Mouse (Mus musculus) bone marrow, adult 2 months (tissue): ENCODE data around the gene Trim58. TPM values are rescaled to one million over a fixed set of nuclear protein-coding genes. Genes with fewer than 3 reads are reported as not detected.

Experiments used
- H3K27ac ChIP-seq: fragments of 200-500 bp; 2 replicates; pipeline ENCODE4 v1.5.1; 2012; ENCODE audit warnings: low read depth, mild to moderate bottlenecking, control low read depth, inconsistent platforms, low read length; ENCODE audit not compliant: control insufficient read depth, poor library complexity, insufficient read depth
- H3K4me1 ChIP-seq: fragments of 200-500 bp; 2 replicates; pipeline ENCODE4 v1.6.1; 2011; ENCODE audit warnings: low read length; ENCODE audit not compliant: control insufficient read depth, insufficient read depth
- H3K4me3 ChIP-seq: fragments of 200-500 bp; replicated peaks from 2 replicates; pipeline ENCODE3; 2011; ENCODE audit warnings: mild to moderate bottlenecking, low read depth, low read length, control low read depth; ENCODE audit not compliant: control insufficient read depth
- CTCF ChIP-seq: fragments of 200-500 bp; IDR thresholded peaks from 2 replicates; pipeline ENCODE4 v1.5.1; 2011; ENCODE audit warnings: low read length, control low read depth; ENCODE audit not compliant: control insufficient read depth, insufficient read depth
- POLR2A ChIP-seq: fragments of 200-500 bp; IDR thresholded peaks from 2 replicates; pipeline ENCODE4 v1.6.1; 2011; ENCODE audit warnings: low read depth, mild to moderate bottlenecking, control low read depth, low read length, borderline replicate concordance; ENCODE audit not compliant: control insufficient read depth
- WGBS: fragments of 180-500 bp; shearing (Covaris S2); methylation state at CpG from one replicate; pipeline ENCODE4 v1.1.7; 2018; 5-methylcytosine and 5-hydroxymethylcytosine counted together
- polyA plus RNA-seq: library from polyadenylated mRNA; stranded (reverse); fragments of >200 nt; gene quantifications from 2 replicates; pipeline ENCODE4 v1.2.4, GENCODE M21; 2011; ENCODE audit warnings: low replicate concordance; ENCODE audit not compliant: missing spikeins, insufficient read depth, insufficient read length

Gene Trim58
- polyA plus RNA-seq, 1 experiment: 27.5 TPM

GRCm38 (mm10) chr11:58607030-58607429 lies 33.2 kb upstream of the Trim58 start:
- no peaks in the 10 kb centered on the region for H3K4me1 ChIP-seq
- H3K4me3 ChIP-seq: no peak overlapping the region
- no peak for TF ChIP-seq POLR2A
- 71% methylated on average over 6 of the region's 6 CpGs for WGBS
- no peak overlapping the region for H3K27ac ChIP-seq

GRCm38 (mm10) chr11:58613359-58613758 lies 26.9 kb upstream of the Trim58 start:
- H3K4me1 ChIP-seq: no peaks in the 10 kb centered on the region
- H3K27ac ChIP-seq: no peak overlapping the region
- TF ChIP-seq POLR2A (no peak), CTCF (no peak)
- no peak overlapping the region for H3K4me3 ChIP-seq
- 50% methylated on average over 3 of the region's 3 CpGs for WGBS

GRCm38 (mm10) chr11:58614526-58614925 lies 25.7 kb upstream of the Trim58 start:
- Histone ChIP-seq H3K27ac (no peak overlapping the region), H3K4me3 (no peak overlapping the region), H3K4me1 (no peaks in the 10 kb centered on the region)
- TF ChIP-seq CTCF (no peak), POLR2A (no peak)

GRCm38 (mm10) chr11:58615975-58616374 lies 24.3 kb upstream of the Trim58 start, which contains the start of gene 2210407C18Rik:
Gene 2210407C18Rik, minus strand, starts transcription at chr11:58616075.
- Histone ChIP-seq H3K4me3 (no peak within 1 kb of the TSS), H3K4me1 (no peaks in the 10 kb centered on the region), H3K27ac (no peak within 1 kb of the TSS)
- TF ChIP-seq POLR2A (no peak), CTCF (no peak)
- WGBS: 75% methylated on average over 4 of the region's 4 CpGs

DNA sequence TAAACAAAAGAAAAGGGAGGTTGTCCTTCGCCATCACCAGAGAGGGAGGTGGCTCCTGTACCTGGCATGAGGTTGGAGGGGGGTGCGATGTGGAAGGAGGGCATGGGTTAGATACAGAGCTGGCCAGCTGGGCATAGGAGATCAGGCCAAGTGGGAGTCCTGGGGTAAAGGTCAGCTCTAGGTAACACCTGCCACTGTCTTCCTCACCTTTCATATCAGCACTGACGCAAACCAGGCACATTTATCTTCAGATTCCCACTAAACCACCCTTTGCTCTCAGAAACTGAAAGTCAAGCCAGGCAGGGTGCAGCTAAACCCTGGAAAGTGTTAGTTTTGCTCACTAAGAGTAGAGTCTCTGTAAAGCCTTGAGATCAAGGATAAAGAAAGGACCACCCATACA lies 21.9 kb upstream of the Trim58 start:
- Histone ChIP-seq H3K4me3 (no peak overlapping the region), H3K27ac (no peak overlapping the region), H3K4me1 (no peaks in the 10 kb centered on the region)
- 76% methylated on average over 3 of the region's 3 CpGs for WGBS
- TF ChIP-seq POLR2A (no peak), CTCF (no peak)

DNA sequence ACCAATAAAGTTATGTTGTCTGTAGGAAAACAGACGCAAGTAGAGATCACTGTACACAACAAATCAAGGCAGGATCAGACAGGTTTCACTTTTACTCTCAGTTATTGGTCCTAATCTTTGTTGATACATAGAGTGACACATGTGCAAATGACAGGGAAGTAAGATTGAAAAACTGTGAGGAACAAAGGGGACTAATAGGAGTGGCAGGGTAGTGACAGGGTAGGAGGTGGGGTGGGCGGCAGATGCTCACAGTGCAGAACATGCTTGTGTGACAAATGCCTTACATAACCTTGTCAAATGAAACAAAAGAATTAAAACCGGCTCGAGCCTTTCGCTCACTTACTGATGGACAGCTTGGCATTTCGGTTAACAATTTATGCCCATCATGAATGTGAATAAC lies 21.5 kb upstream of the Trim58 start:
- Histone ChIP-seq H3K27ac (no peak overlapping the region), H3K4me1 (no peaks in the 10 kb centered on the region), H3K4me3 (no peak overlapping the region)
- TF ChIP-seq POLR2A: no peak
- no peak for TF ChIP-seq CTCF
- 79% methylated on average over 6 of the region's 6 CpGs for WGBS

GRCm38 (mm10) chr11:58626146-58626545 lies 14.1 kb upstream of the Trim58 start:
- no peak overlapping the region for H3K4me3 ChIP-seq
- TF ChIP-seq POLR2A (no peak), CTCF (no peak)
- no peak overlapping the region for H3K27ac ChIP-seq
- 35% methylated on average over 4 of the region's 4 CpGs for WGBS
- H3K4me1 ChIP-seq: no peaks in the 10 kb centered on the region; the same call in 1 of the 2 replicates

GRCm38 (mm10) chr11:58630401-58630800 lies 9.9 kb upstream of the Trim58 start, which contains the start of gene Olfr323:
Gene Olfr323, minus strand, starts transcription at chr11:58630501.
- H3K4me1 ChIP-seq: no peaks in the 10 kb centered on the region; the same call in 1 of the 2 replicates
- TF ChIP-seq POLR2A (no peak), CTCF (no peak)
- 67% methylated on average over 5 of the region's 5 CpGs for WGBS
- H3K4me3 ChIP-seq: no peak within 1 kb of the TSS
- H3K27ac ChIP-seq: no peak within 1 kb of the TSS

GRCm38 (mm10) chr11:58634878-58635277 lies 5.4 kb upstream of the Trim58 start:
- 56% methylated on average over 4 of the region's 4 CpGs for whole genome bisulfite sequencing
- TF ChIP-seq CTCF: no peak
- no peak for TF ChIP-seq POLR2A
- no peak overlapping the region for H3K4me3 ChIP-seq
- no peak overlapping the region for H3K27ac ChIP-seq
- no peaks in the 10 kb centered on the region; the same call in 1 of the 2 replicates for H3K4me1 ChIP-seq
